Mouse (Mus musculus): Measurements from ENCODE around the gene Glrx5. TPM values are rescaled to one million over a fixed set of nuclear protein-coding genes. Genes with fewer than 3 reads are reported as not detected.

The Glrx5 gene
- polyA plus RNA-seq, 1 experiment from 2014 or later = 140 TPM

- Histone ChIP-seq H3K9ac (no peak overlapping the region), H3K9me3 (0 out of 2 replicates have a peak, but pooled peaks cover 4% of the 10 kb centered on the region), H3K27ac (no peak overlapping the region), H3K36me3 (no peaks in the 10 kb centered on the region), H3K4me1 (0 out of 2 replicates have a peak, but pooled peaks cover 7% of the 10 kb centered on the region), H3K4me3 (no peak overlapping the region), H3K27me3 (0 out of 2 replicates have a peak, but pooled peaks cover 4% of the 10 kb centered on the region), H3K4me2 (no peak overlapping the region)
- no peak for ATAC-seq (ENCODE audit: borderline replicate concordance, extremely low read depth, low FRiP score, low TSS enrichment)
- WGBS = 56% methylated on average over 7 of the region's 7 CpGs
These were observed 10.3 kb upstream of the Glrx5 start for GRCm38 (mm10) chr12:105022141-105022540.

GRCm38 (mm10) chr12:105022776-105023175 is 9.7 kb upstream of the Glrx5 start:
- Histone ChIP-seq H3K4me3 (no peak overlapping the region), H3K4me2 (no peak overlapping the region), H3K4me1 (0 out of 2 replicates have a peak, but pooled peaks cover 7% of the 10 kb centered on the region), H3K36me3 (no peaks in the 10 kb centered on the region), H3K27ac (no peak overlapping the region), H3K27me3 (no peaks in the 10 kb centered on the region), H3K9me3 (0 out of 2 replicates have a peak, but pooled peaks cover 4% of the 10 kb centered on the region), H3K9ac (no peak overlapping the region)
- ATAC-seq (ENCODE audit: borderline replicate concordance, extremely low read depth, low FRiP score, low TSS enrichment) = no peak
- 96% methylated on average over 9 of the region's 9 CpGs for WGBS

- no peak overlapping the region for H3K4me2 ChIP-seq
- H3K4me3 ChIP-seq = no peak overlapping the region
- ATAC-seq (ENCODE audit: borderline replicate concordance, extremely low read depth, low FRiP score, low TSS enrichment) = no peak
- 43% methylated on average over 8 of the region's 8 CpGs for WGBS
- no peak overlapping the region for H3K27ac ChIP-seq
- H3K9ac ChIP-seq = no peak overlapping the region
- H3K27me3 ChIP-seq = no peaks in the 10 kb centered on the region
- no peaks in the 10 kb centered on the region; the same call in 1 of the 2 replicates for H3K4me1 ChIP-seq
- 0 out of 2 replicates have a peak, but pooled peaks cover 4% of the 10 kb centered on the region for H3K9me3 ChIP-seq
- peaks cover 13% of the 10 kb centered on the region; the same call in 1 of the 2 replicates for H3K36me3 ChIP-seq
These were observed 7.1 kb upstream of the Glrx5 start for GRCm38 (mm10) chr12:105025271-105025946.

- Histone ChIP-seq H3K4me1 (peaks cover 6% of the 10 kb centered on the region), H3K9me3 (0 out of 2 replicates have a peak, but pooled peaks cover 4% of the 10 kb centered on the region), H3K27me3 (no peaks in the 10 kb centered on the region), H3K4me3 (no peak overlapping the region), H3K9ac (no peak overlapping the region), H3K4me2 (no peak overlapping the region), H3K27ac (no peak overlapping the region), H3K36me3 (peaks cover 13% of the 10 kb centered on the region; the same call in 1 of the 2 replicates)
- no peak for ATAC-seq (ENCODE audit: borderline replicate concordance, extremely low read depth, low FRiP score, low TSS enrichment)
- 49% methylated on average over 10 of the region's 10 CpGs for WGBS
These were observed 6.4 kb upstream of the Glrx5 start for GRCm38 (mm10) chr12:105025947-105026586.

GRCm38 (mm10) chr12:105027323-105027991 is 5.0 kb upstream of the Glrx5 start:
- H3K4me2 ChIP-seq = no peak overlapping the region
- H3K4me1 ChIP-seq = peaks cover 12% of the 10 kb centered on the region
- 31% methylated on average over 15 of the region's 15 CpGs for WGBS
- peaks cover 13% of the 10 kb centered on the region; the same call in 1 of the 2 replicates for H3K36me3 ChIP-seq
- no peaks in the 10 kb centered on the region for H3K27me3 ChIP-seq
- H3K4me3 ChIP-seq = no peak overlapping the region
- H3K9ac ChIP-seq = no peak overlapping the region
- H3K27ac ChIP-seq = no peak overlapping the region
- ATAC-seq (ENCODE audit: borderline replicate concordance, extremely low read depth, low FRiP score, low TSS enrichment) = no peak
- 0 out of 2 replicates have a peak, but pooled peaks cover 4% of the 10 kb centered on the region for H3K9me3 ChIP-seq

GRCm38 (mm10) chr12:105029890-105030289 is 2.6 kb upstream of the Glrx5 start:
- no peak overlapping the region for H3K4me3 ChIP-seq
- no peak overlapping the region for H3K4me2 ChIP-seq
- no peaks in the 10 kb centered on the region for H3K9me3 ChIP-seq
- no peak overlapping the region for H3K27ac ChIP-seq
- no peaks in the 10 kb centered on the region for H3K27me3 ChIP-seq
- peaks cover 13% of the 10 kb centered on the region; the same call in 1 of the 2 replicates for H3K36me3 ChIP-seq
- no peak for ATAC-seq (ENCODE audit: borderline replicate concordance, extremely low read depth, low FRiP score, low TSS enrichment)
- 76% methylated on average over 9 of the region's 9 CpGs for WGBS
- no peak overlapping the region for H3K9ac ChIP-seq
- H3K4me1 ChIP-seq = peaks cover 28% of the 10 kb centered on the region

GRCm38 (mm10) chr12:105031081-105032058 is 1.1 kb upstream of the Glrx5 start:
- peak overlapping the region; percentile 80 for H3K4me3 ChIP-seq
- H3K36me3 ChIP-seq = peaks cover 13% of the 10 kb centered on the region; the same call in 1 of the 2 replicates
- H3K4me1 ChIP-seq = peaks cover 29% of the 10 kb centered on the region
- H3K4me2 ChIP-seq = peak overlapping the region; percentile 81
- no peak for ATAC-seq (ENCODE audit: borderline replicate concordance, extremely low read depth, low FRiP score, low TSS enrichment)
- no peaks in the 10 kb centered on the region for H3K27me3 ChIP-seq
- H3K9ac ChIP-seq = peak overlapping the region; percentile 66
- WGBS = 6% methylated on average over 37 of the region's 37 CpGs
- no peaks in the 10 kb centered on the region for H3K9me3 ChIP-seq
- H3K27ac ChIP-seq = peak overlapping the region; percentile 51; the same call in 1 of the 2 replicates

GRCm38 (mm10) chr12:105032832-105033775 is 616 bp downstream of the Glrx5 start:
- H3K4me3 ChIP-seq = peak overlapping the region; percentile 80
- H3K27me3 ChIP-seq = no peaks in the 10 kb centered on the region
- peak overlapping the region; percentile 89 for H3K9ac ChIP-seq
- peak; percentile 48; the same call in 1 of the 2 replicates for ATAC-seq (ENCODE audit: borderline replicate concordance, extremely low read depth, low FRiP score, low TSS enrichment)
- H3K27ac ChIP-seq = peak overlapping the region; percentile 59
- no peaks in the 10 kb centered on the region for H3K9me3 ChIP-seq
- H3K4me2 ChIP-seq = peak overlapping the region; percentile 82
- H3K36me3 ChIP-seq = peaks cover 13% of the 10 kb centered on the region; the same call in 1 of the 2 replicates
- H3K4me1 ChIP-seq = peaks cover 29% of the 10 kb centered on the region
- WGBS = 2% methylated on average over 45 of the region's 45 CpGs

- H3K4me1 ChIP-seq = peaks cover 36% of the 10 kb centered on the region
- H3K9me3 ChIP-seq = no peaks in the 10 kb centered on the region
- peak overlapping the region; percentile 80 for H3K4me3 ChIP-seq
- peaks cover 8% of the 10 kb centered on the region; the same call in 1 of the 2 replicates for H3K36me3 ChIP-seq
- H3K4me2 ChIP-seq = peak overlapping the region; percentile 82
- WGBS = 41% methylated on average over 14 of the region's 14 CpGs
- no peak overlapping the region for H3K27ac ChIP-seq
- ATAC-seq (ENCODE audit: borderline replicate concordance, extremely low read depth, low FRiP score, low TSS enrichment) = no peak
- 0 out of 2 replicates have a peak overlapping the region, but pooled peaks have one; percentile 89 for H3K9ac ChIP-seq
- no peaks in the 10 kb centered on the region for H3K27me3 ChIP-seq
These were observed 1.8 kb downstream of the Glrx5 start for GRCm38 (mm10) chr12:105034130-105034769.

GRCm38 (mm10) chr12:105038211-105038610 is 5.7 kb downstream of the Glrx5 start:
- H3K4me2 ChIP-seq = no peak overlapping the region
- H3K4me1 ChIP-seq = peaks cover 32% of the 10 kb centered on the region
- no peak overlapping the region for H3K9ac ChIP-seq
- H3K36me3 ChIP-seq = peaks cover 12% of the 10 kb centered on the region; the same call in 1 of the 2 replicates
- H3K4me3 ChIP-seq = no peak overlapping the region
- WGBS = 72% methylated on average over 11 of the region's 11 CpGs
- H3K9me3 ChIP-seq = no peaks in the 10 kb centered on the region
- no peaks in the 10 kb centered on the region for H3K27me3 ChIP-seq
- H3K27ac ChIP-seq = no peak overlapping the region
- no peak for ATAC-seq (ENCODE audit: borderline replicate concordance, extremely low read depth, low FRiP score, low TSS enrichment)
